Mouse (Mus musculus) kidney, adult 2 months (tissue): Measurements from ENCODE around the gene Phlda1.

Source experiments
- CTCF ChIP-seq: fragments of 200-500 bp; conservative IDR thresholded peaks from 2 replicates; pipeline ENCODE4 v1.5.1; 2011; ENCODE audit warnings: low read depth, mild to moderate bottlenecking, control low read depth, low read length, moderate library complexity, mixed read lengths; ENCODE audit not compliant: insufficient read depth, insufficient read length
- POLR2A ChIP-seq: fragments of 200-500 bp; IDR thresholded peaks from one replicate; pipeline ENCODE4 v1.6.1; 2011; ENCODE audit warnings: low read depth, low read length, control low read depth

DNA sequence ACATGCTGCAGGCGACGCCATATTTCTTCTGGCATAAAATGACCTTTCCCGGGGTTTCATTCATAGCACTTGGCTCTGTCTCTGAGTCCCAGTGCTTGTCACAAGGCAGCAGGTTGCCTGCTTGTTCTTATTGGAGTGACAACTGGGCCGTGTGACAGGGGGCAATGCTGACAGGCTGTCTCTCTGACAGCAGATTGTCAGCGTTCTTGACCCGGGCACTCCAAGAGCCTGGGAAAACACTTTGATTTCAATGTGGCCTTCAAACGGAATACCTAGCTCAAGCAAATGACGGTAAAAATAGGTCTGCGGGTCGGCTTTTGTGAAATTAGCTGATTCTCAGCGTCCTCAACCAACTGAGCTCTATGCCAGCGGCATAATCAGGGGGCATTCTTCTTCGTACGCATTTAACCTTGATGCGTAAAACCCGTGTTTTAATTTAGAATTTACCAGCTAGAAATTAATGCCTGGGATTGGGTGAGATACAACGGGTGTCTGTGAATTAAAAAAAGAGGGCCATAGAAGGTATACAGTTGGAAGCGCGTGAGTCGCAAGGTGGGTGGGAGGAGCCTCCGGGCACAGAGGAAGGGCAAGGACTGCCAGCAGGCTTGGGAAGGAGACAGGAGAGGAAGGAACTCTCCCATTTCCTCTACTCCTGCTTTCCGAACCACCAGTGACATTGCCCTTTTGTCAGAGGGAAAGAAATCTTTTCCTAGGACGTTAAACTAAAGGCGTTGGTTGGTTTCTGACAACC is 13.7 kb downstream of the Phlda1 start:
- TF ChIP-seq POLR2A (no peak), CTCF (no peak)
